Mouse (Mus musculus): Measurements from ENCODE around the gene 3110082I17Rik. TPM values are rescaled to one million over a fixed set of nuclear protein-coding genes. Genes with fewer than 3 reads are reported as not detected.
A peak's percentile ranks its signal among the peaks of the same experiment; 100 is the strongest.

3110082I17Rik gene
- 32.6 and 33.5 TPM in 2 replicates for polyA plus RNA-seq (2016; fragmentation: Nextera tagmentation; extraction: Ambion mirVana)

DNA sequence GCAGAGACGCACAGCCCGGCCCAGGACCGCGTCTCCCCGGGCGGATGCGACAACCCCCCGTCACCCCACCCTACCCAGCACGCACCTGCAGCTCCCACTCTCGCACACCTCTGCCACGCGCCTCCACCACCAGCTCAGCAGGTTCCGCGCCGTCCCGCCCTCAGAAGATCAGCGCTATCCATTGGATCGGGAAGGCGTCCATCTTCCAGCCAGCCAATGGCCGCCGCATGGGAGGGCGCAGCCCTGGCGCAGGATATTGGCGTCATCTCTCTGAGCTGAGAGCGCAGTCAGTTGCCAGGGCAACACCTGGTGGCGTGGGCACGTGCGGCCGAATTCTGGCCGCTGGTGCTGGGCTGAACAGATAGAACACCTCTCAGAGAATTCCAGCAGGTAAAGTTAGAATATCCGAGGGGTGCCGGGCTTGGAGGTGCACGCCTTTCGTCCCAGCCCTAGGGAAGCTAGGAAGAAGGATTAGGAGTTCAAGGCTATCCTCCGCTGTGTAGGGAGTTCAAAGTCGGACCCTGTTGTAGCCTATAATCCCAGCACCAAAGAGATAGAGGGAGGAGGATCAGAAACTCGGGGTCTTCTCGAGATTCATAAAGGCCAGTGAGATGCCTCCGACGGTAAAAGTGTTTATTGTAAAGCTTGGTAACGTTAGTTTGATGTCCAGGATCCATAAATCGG lies at the start of gene 3110082I17Rik:
Gene 3110082I17Rik (minus strand): TSS at position 144 of the 684 bp plus-strand sequence.
- Histone ChIP-seq H3K36me3 (no peaks in the 10 kb centered on the region), H3K4me3 (peak within 1 kb of the TSS; percentile 64), H3K9ac (peak within 1 kb of the TSS; percentile 67), H3K27ac (no peak within 1 kb of the TSS), H3K9me3 (no peaks in the 10 kb centered on the region), H3K27me3 (no peaks in the 10 kb centered on the region), H3K4me2 (replicated peaks) (peak within 1 kb of the TSS; percentile 83), H3K4me1 (peaks cover 4% of the 10 kb centered on the region; the same call in 1 of the 2 replicates)
- peak; percentile 98 for ATAC-seq (ENCODE audit: insufficient number of reproducible peaks, insufficient read depth, low FRiP score, low TSS enrichment)
- WGBS: 4% methylated on average over 42 of the region's 42 CpGs

DNA sequence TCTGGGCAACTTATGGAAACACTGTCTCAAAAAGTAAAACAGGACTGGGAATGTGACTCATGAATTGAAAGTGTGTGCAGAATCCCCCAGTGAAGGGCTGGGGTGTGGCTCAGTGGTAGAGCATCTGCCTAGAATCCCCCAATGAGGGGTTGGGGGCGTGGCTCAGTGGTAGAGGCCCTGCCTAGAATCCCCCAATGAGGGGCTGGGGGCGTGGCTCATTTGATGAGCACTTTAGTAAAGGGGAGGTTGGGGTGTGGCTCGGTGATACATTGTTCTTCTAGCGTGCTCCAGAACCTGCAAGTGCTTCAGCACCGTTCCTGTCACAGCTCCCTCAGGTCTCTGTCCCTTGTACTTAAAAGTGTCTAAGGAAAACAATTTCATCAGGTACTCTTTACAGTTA lies 45.9 kb upstream of the 3110082I17Rik start:
- 26% methylated on average over 5 of the region's 5 CpGs for WGBS
- Histone ChIP-seq H3K4me1 (no peaks in the 10 kb centered on the region), H3K4me3 (no peak overlapping the region), H3K9me3 (no peaks in the 10 kb centered on the region), H3K4me2 (replicated peaks) (no peak overlapping the region), H3K9ac (no peak overlapping the region), H3K36me3 (no peaks in the 10 kb centered on the region), H3K27ac (no peak overlapping the region), H3K27me3 (peaks cover 27% of the 10 kb centered on the region)
- no peak for ATAC-seq (ENCODE audit: insufficient number of reproducible peaks, insufficient read depth, low FRiP score, low TSS enrichment)

DNA sequence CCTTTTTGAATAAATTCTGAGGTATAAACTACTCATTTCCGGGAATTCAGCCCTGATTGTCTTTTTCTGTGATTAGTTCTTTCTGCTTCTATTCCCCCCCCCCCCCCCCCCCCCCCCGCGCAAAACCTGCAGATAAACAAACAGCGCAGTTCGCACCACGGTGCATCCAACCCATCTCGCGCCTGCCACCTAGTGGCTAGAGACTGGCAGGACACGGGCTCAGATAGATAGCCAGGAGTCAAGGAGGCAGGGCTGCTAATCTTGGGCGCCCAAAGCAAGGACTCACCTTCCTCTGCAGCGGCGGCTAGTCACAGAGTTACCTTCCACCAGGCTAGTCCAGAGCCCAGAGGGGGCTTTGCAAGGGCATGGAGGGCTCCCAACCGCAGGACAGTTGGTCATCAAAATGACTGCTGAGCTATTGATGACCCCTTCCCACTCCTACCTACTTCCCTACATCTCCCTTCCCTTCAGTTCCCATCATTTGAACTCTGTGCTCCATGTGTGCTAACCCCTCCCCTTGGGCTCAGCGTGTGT lies 44.8 kb upstream of the 3110082I17Rik start:
- H3K27me3 ChIP-seq: peaks cover 18% of the 10 kb centered on the region
- H3K4me3 ChIP-seq: no peak overlapping the region
- H3K27ac ChIP-seq: no peak overlapping the region
- H3K36me3 ChIP-seq: no peaks in the 10 kb centered on the region
- no peak overlapping the region for H3K9ac ChIP-seq
- H3K4me1 ChIP-seq: no peaks in the 10 kb centered on the region
- no peaks in the 10 kb centered on the region for H3K9me3 ChIP-seq
- no peak for ATAC-seq (ENCODE audit: insufficient number of reproducible peaks, insufficient read depth, low FRiP score, low TSS enrichment)
- H3K4me2 ChIP-seq (replicated peaks): no peak overlapping the region
- WGBS: 7% methylated on average over 12 of the region's 14 CpGs

DNA sequence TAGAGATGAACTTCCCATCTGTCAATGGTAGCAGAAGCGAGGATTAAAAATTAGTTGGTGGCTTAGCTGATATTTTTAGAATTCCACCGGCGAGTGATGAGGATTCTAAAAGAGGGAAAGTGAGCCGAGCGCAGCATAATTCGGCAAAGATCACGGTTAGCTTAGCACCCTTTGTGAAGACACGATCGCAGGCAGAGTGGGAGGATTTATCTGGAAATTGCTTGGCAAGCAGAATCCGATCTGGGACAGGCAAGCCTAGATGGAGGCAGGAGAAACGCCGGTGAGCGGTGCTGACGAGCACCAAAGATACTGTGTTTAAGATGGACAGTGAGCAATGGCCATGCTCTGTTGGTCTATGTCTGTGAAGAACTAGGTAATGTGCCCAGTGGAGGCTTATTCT lies 42.0 kb upstream of the 3110082I17Rik start:
- no peak overlapping the region for H3K9ac ChIP-seq
- H3K4me1 ChIP-seq: no peaks in the 10 kb centered on the region
- WGBS: 85% methylated on average over 14 of the region's 14 CpGs
- peaks cover 21% of the 10 kb centered on the region for H3K27me3 ChIP-seq
- H3K4me2 ChIP-seq (replicated peaks): no peak overlapping the region
- no peaks in the 10 kb centered on the region for H3K9me3 ChIP-seq
- no peak overlapping the region for H3K4me3 ChIP-seq
- ATAC-seq (ENCODE audit: insufficient number of reproducible peaks, insufficient read depth, low FRiP score, low TSS enrichment): no peak
- H3K36me3 ChIP-seq: no peaks in the 10 kb centered on the region
- H3K27ac ChIP-seq: no peak overlapping the region

DNA sequence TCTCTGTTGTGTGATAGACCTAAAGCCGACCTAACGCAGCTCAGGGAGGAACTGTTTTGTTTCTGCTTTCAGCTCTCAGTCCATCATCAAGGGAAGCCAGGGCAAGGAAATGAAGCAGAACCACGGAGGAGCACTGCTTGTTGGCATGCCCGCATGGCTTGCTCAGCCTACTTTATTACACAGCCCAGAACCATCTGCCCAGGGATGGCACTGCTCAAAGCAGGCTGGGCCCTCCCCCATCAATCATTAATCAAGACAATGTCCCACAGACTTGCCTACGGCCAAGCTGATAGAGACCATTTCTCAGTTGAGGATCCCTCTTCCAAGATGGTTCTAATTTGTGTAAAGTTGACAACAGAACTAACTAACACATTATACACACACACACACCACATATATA lies 38.5 kb upstream of the 3110082I17Rik start:
- H3K9ac ChIP-seq: no peak overlapping the region
- H3K27ac ChIP-seq: no peak overlapping the region
- no peaks in the 10 kb centered on the region for H3K36me3 ChIP-seq
- H3K4me2 ChIP-seq (replicated peaks): no peak overlapping the region
- H3K4me1 ChIP-seq: no peaks in the 10 kb centered on the region
- ATAC-seq (ENCODE audit: insufficient number of reproducible peaks, insufficient read depth, low FRiP score, low TSS enrichment): no peak
- no peak overlapping the region for H3K4me3 ChIP-seq
- H3K9me3 ChIP-seq: no peaks in the 10 kb centered on the region
- peaks cover 20% of the 10 kb centered on the region; the same call in 1 of the 2 replicates for H3K27me3 ChIP-seq
- 72% methylated on average over 5 of the region's 5 CpGs for WGBS

DNA sequence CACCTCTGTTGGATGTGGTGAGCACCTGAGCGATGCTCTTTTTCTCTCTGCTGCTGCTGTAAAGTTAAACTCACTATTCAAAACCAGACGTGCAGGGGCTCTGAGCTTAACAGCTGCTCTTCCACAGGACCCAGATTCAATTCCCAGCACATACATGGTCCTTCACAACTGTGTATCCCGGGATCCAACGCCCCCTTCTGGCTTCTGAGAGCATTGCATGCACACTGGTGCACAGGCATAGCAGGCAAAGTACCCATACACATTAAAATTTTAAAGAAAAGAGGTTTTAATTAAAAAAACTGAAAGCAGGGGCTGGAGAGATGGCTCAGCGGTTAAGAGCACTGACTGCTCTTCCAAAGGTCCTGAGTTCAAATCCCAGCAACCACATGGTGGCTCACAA lies 36.6 kb upstream of the 3110082I17Rik start:
- H3K9me3 ChIP-seq: no peaks in the 10 kb centered on the region
- no peaks in the 10 kb centered on the region for H3K4me1 ChIP-seq
- no peaks in the 10 kb centered on the region for H3K36me3 ChIP-seq
- WGBS: 56% methylated on average over 5 of the region's 5 CpGs
- H3K27ac ChIP-seq: no peak overlapping the region
- no peak overlapping the region for H3K9ac ChIP-seq
- H3K4me3 ChIP-seq: no peak overlapping the region
- no peak overlapping the region for H3K4me2 ChIP-seq (replicated peaks)
- 0 out of 2 replicates have a peak, but pooled peaks cover 10% of the 10 kb centered on the region for H3K27me3 ChIP-seq
- no peak for ATAC-seq (ENCODE audit: insufficient number of reproducible peaks, insufficient read depth, low FRiP score, low TSS enrichment)

DNA sequence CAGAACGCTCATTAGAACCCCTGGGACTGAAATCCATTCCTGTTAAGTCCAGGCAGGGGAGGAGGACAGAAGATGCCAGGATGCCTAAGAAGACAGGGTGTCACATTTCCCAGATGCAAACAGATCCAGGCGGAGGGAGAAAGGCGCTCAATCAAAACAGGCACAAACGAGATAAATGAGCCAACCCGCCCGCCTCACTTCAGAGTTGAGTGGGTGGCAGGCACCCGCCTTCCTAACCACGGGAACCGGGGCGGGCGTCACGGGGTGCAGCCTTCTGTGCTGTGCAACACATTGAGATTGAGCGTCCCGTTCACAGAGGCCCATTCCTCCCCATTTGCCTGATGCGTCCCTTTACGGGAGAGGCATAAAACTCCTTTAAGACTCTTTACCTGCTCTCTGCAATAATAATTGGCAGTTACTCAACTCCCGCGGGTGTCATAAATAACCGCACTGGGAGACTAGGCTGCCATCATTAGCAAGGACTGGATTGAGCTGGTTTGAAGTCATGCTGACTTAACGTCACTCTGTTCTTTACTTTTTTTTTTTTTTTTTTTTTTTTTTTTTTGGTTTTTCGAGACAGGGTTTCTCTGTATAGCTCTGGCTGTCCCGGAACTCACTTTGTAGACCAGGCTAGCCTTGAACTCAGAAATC lies 34.8 kb upstream of the 3110082I17Rik start:
- no peaks in the 10 kb centered on the region for H3K4me1 ChIP-seq
- H3K36me3 ChIP-seq: no peaks in the 10 kb centered on the region
- H3K27me3 ChIP-seq: 0 out of 2 replicates have a peak, but pooled peaks cover 10% of the 10 kb centered on the region
- no peak overlapping the region for H3K9ac ChIP-seq
- H3K9me3 ChIP-seq: no peaks in the 10 kb centered on the region
- no peak for ATAC-seq (ENCODE audit: insufficient number of reproducible peaks, insufficient read depth, low FRiP score, low TSS enrichment)
- no peak overlapping the region for H3K27ac ChIP-seq
- 58% methylated on average over 22 of the region's 22 CpGs for WGBS
- no peak overlapping the region for H3K4me3 ChIP-seq
- H3K4me2 ChIP-seq (replicated peaks): no peak overlapping the region

DNA sequence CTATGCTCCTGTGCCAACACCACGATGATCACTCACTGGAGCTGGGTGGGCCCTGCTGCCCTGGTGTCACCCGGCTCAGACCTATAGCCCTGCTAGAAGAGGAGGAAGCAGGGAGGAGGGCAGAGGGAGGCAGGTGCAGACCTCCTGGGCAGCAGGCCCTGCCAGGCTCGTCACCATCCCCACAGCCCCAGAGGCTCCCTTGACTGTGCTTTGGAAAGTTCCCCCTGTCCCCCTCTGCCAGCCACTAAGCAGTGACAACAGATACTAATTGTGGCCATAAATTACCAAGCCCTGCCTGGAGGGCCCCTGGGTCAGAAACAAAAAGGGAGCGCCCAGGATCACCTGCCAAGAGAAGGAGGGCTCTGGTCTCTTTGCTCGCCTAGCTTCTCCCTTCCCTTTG lies 33.4 kb upstream of the 3110082I17Rik start:
- ATAC-seq (ENCODE audit: insufficient number of reproducible peaks, insufficient read depth, low FRiP score, low TSS enrichment): no peak

DNA sequence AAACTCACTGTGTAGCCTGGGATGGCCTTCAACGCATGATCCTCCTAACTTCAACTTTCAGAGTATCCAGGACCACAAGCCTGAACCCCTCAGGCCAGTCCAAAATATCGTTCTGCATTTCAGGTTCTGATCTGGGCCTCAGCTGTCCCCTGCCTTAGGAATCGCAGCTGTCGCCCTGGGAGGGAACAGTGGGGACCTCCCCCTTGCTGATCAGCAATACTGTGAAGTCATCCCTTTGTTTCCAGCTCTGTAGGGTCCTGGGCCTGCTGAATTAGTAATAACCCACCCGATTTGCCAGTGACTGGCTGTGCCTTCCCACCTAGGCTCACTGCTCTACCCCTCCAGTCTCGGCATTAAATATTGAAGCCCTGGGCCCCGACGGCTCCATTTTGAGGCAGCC lies 31.0 kb upstream of the 3110082I17Rik start:
- Histone ChIP-seq H3K4me3 (no peak overlapping the region), H3K4me2 (replicated peaks) (no peak overlapping the region), H3K36me3 (no peaks in the 10 kb centered on the region), H3K9me3 (no peaks in the 10 kb centered on the region), H3K27ac (no peak overlapping the region), H3K27me3 (0 out of 2 replicates have a peak, but pooled peaks cover 7% of the 10 kb centered on the region), H3K4me1 (no peaks in the 10 kb centered on the region), H3K9ac (no peak overlapping the region)
- ATAC-seq (ENCODE audit: insufficient number of reproducible peaks, insufficient read depth, low FRiP score, low TSS enrichment): no peak
- WGBS: 60% methylated on average over 8 of the region's 8 CpGs

More for the DNA sequence above, 33.4 kb upstream of the 3110082I17Rik start:
- Histone ChIP-seq H3K4me3 (no peak overlapping the region), H3K27ac (no peak overlapping the region), H3K4me1 (no peaks in the 10 kb centered on the region), H3K9ac (no peak overlapping the region), H3K4me2 (replicated peaks) (no peak overlapping the region), H3K36me3 (no peaks in the 10 kb centered on the region), H3K9me3 (no peaks in the 10 kb centered on the region), H3K27me3 (0 out of 2 replicates have a peak, but pooled peaks cover 10% of the 10 kb centered on the region)
- 67% methylated on average over 5 of the region's 5 CpGs for WGBS

DNA sequence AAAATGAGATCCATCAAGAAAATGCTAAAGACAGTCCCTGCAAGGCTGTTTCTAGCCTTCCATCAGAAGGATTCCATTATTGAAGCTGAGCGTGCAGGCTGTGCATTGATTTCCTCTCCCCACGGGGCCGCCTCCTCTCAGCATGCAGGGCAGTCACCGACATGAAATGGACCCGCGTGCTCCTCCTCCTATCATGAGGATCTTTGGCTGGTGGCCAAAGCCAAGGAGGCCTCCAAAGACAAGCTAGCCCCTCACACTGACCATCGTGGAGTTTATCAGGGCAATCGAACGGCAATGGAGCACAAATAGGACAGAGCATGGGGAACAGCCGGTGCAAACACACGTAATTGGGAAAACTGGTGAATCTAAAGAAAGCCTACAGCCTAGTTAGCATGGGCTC lies 29.8 kb upstream of the 3110082I17Rik start:
- Histone ChIP-seq H3K9me3 (no peaks in the 10 kb centered on the region), H3K4me3 (no peak overlapping the region), H3K9ac (no peak overlapping the region), H3K4me2 (replicated peaks) (no peak overlapping the region), H3K27ac (no peak overlapping the region), H3K27me3 (0 out of 2 replicates have a peak, but pooled peaks cover 7% of the 10 kb centered on the region), H3K4me1 (no peaks in the 10 kb centered on the region), H3K36me3 (no peaks in the 10 kb centered on the region)
- no peak for ATAC-seq (ENCODE audit: insufficient number of reproducible peaks, insufficient read depth, low FRiP score, low TSS enrichment)
- 85% methylated on average over 11 of the region's 11 CpGs for WGBS

DNA sequence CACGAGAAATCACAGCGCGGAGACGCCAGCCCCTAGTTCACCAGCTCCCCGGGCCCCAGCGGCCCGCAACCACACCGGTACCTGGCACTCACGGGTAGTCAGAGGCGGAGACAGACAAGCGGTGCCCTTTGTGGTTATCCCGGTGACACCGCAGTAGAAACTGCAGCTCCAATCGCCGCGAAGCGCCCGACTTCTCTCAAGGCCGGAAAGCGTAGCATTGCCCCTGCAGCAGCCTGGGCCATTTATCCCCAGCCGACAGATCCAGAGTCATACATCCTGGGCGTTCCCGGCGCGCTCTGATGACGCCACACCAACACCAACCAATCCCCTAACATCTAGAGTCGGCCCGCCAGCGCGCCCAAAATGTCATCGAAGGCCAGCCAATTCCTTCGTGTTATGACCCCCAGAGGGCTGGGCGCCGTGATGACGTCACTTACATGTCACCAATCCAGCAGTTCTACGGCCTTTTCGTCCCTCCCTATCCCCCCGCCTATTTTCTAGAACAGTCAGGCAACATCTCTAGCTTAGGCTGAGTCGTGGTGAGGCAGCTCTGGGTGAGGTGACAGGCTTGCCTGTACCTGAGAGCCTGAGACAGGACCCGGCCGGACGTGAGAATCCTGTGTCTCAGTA lies 24.0 kb upstream of the 3110082I17Rik start, which contains the start of gene Zfand2a:
Gene Zfand2a (minus strand): TSS at position 365 of the 630 bp plus-strand sequence.
- H3K9ac ChIP-seq: peak within 1 kb of the TSS; percentile 77
- H3K27ac ChIP-seq: peak within 1 kb of the TSS; percentile 73
- no peaks in the 10 kb centered on the region for H3K9me3 ChIP-seq
- ATAC-seq (ENCODE audit: insufficient number of reproducible peaks, insufficient read depth, low FRiP score, low TSS enrichment): peak; percentile 90
- peak within 1 kb of the TSS; percentile 89 for H3K4me3 ChIP-seq
- H3K36me3 ChIP-seq: peaks cover 21% of the 10 kb centered on the region
- WGBS: under 1% methylated on average over 42 of the region's 42 CpGs
- H3K4me2 ChIP-seq (replicated peaks): peak within 1 kb of the TSS; percentile 83
- peaks cover 10% of the 10 kb centered on the region for H3K4me1 ChIP-seq
- no peaks in the 10 kb centered on the region for H3K27me3 ChIP-seq

Data from embryonic facial prominence, embryonic 12.5 days (tissue).